Mouse (Mus musculus): ENCODE results near the gene Nhsl2. TPM values are rescaled to one million over a fixed set of nuclear protein-coding genes. Genes with fewer than 3 reads are reported as not detected.
"Not testable (repeated sequence)": the region's sequence is repeated elsewhere in the genome, so short reads cannot be mapped to it uniquely, and the experiment has no call there.

Gene Nhsl2
- 4.3 and 4.8 TPM in 2 replicates for polyA plus RNA-seq (2012; rRNA removed)

DNA sequence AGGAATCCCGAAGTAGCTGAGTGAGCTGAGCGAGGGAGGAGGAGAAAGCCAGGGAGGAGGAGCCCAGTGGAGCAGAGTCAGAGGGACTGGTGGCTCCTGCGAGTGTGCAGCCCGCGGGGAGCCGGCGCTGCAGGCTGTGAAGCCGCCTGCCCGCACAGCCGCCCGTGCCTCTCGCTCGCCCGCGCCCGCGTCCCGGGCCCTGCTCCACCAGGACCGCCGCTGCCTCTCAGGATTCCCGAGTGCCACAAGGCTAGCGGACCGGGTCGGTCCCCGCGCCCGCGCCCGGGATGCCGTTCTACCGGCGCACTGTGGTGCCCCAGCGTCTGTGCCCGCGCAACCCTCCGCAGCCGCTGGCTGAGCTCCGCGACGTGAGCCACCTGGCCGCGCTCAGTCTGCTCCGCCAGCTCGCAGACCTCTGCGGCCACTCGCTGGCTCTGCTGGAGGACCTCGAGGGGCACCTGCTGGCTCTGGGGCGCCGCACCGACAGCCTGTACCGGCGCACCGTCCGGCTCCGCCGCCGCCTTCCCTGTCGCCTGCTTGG is at the start of gene Nhsl2:
TSS of gene Nhsl2 (plus strand) at position 105 of the 541 bp plus-strand sequence.
- DNase-seq = peak; percentile 12
- no peak for TF ChIP-seq POLR2A (IDR thresholded peaks at IDR 0.05; ENCODE audit: borderline replicate concordance, extremely low read depth, low read depth, low read length)
- no peak for TF ChIP-seq CTCF (IDR thresholded peaks at IDR 0.05; ENCODE audit: insufficient read depth, low read length)
- WGBS = 24% methylated on average over 58 of the region's 58 CpGs
- no peaks in the 10 kb centered on the region; the same call in 1 of the 2 replicates for H3K4me1 ChIP-seq (ENCODE audit: control insufficient read depth, insufficient read depth, low read length)
- peak within 1 kb of the TSS; percentile 34 for H3K4me3 ChIP-seq (replicated peaks; ENCODE audit: extremely low read depth, low read depth, low read length)

DNA sequence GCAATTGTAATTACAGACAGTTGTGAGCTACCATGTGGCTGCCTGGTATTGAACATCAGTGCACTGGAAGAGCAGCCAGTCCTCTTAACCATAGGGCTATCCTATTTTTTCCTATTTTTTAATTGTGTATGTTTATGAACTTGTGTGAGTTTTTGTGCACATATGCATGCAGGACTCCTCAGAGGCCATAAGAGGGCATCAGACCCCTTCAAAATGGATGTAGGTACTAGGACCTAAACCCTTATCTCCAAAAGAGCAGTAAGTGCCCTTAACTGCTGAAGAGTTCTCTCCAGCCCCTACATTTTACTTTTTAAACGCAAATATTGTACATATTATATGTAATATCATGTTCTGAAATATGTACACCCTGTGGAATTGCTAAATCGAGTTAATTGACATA is 43.7 kb upstream of the Nhsl2 start:
- DNase-seq = no peak
- Histone ChIP-seq H3K4me1 (ENCODE audit: control insufficient read depth, insufficient read depth, low read length) (no peaks in the 10 kb centered on the region), H3K4me3 (replicated peaks; ENCODE audit: extremely low read depth, low read depth, low read length) (no peak overlapping the region)
- WGBS = 28% methylated on average over 2 of the region's 2 CpGs
- TF ChIP-seq CTCF (IDR thresholded peaks at IDR 0.05; ENCODE audit: insufficient read depth, low read length) = no peak
- TF ChIP-seq POLR2A (IDR thresholded peaks at IDR 0.05; ENCODE audit: borderline replicate concordance, extremely low read depth, low read depth, low read length) = no peak

DNA sequence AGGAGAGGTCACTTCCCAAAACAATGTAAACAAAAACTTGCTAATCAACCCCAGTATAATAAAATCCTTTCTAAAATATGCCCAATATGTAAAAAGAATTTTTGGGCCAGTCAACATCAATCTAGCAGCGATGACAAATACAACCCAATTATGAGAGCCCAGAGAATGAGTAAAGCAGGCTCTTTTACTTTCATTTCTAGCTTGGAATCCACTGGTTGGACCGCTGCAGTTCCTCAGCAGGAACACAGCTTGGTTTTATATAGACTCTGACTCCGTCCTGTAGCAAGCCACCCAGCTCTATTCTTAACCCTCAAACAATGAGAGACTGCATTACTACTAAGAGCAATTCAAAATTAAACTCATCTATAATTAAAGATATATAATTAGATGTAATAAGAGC is 37.4 kb upstream of the Nhsl2 start:
- Histone ChIP-seq H3K4me1 (ENCODE audit: control insufficient read depth, insufficient read depth, low read length) (no peaks in the 10 kb centered on the region; the same call in 1 of the 2 replicates), H3K4me3 (replicated peaks; ENCODE audit: extremely low read depth, low read depth, low read length) (no peak overlapping the region)
- TF ChIP-seq CTCF (IDR thresholded peaks at IDR 0.05; ENCODE audit: insufficient read depth, low read length) (no peak), POLR2A (IDR thresholded peaks at IDR 0.05; ENCODE audit: borderline replicate concordance, extremely low read depth, low read depth, low read length) (no peak)
- 41% methylated on average over 3 of the region's 3 CpGs for WGBS
- DNase-seq = no peak

DNA sequence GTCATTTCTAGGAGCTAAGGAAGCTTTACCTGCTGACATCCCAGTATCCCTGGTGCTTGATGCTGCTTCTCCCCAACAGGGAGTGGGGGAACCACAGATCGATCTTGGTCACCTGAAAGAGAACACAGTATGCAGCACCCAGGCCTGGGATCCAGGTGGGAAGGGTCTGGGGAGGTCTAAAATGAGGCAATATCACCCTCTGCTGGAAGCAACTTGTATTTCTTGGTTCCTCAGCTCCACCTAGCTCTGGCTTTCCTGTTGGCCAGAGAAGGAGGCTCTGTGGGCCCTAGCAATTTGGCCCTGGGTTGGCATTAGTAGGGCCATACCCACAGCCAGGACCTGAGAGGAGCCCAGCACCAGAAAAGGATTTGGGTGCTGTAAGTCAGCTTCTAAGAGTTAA is 30.0 kb upstream of the Nhsl2 start:
- H3K4me3 ChIP-seq (replicated peaks; ENCODE audit: extremely low read depth, low read depth, low read length) = no peak overlapping the region
- WGBS = 65% methylated on average over 1 of the region's 1 CpGs
- H3K4me1 ChIP-seq (ENCODE audit: control insufficient read depth, insufficient read depth, low read length) = no peaks in the 10 kb centered on the region
- DNase-seq = no peak
- TF ChIP-seq CTCF (IDR thresholded peaks at IDR 0.05; ENCODE audit: insufficient read depth, low read length) (peak; percentile 16; the same call in 1 of the 2 replicates), POLR2A (IDR thresholded peaks at IDR 0.05; ENCODE audit: borderline replicate concordance, extremely low read depth, low read depth, low read length) (no peak)

DNA sequence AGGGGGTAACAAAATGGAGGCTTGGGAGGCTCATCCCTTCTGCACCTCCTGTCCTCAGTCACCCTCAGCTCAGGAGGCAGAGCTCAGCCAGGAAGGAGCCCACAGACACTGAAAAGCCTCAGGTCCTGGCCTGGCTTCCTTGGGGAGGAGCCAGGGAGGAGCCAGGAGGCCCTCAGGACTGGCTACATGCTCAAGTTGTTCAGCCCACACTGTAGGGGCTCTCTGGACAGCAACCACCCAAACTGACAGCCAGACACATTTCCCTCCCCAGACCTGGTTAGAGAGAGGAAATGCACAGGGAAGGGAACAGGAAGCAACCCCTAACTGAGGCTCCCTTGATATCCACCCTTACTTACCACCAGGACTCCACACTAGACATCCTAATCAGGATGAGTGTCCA is 29.2 kb upstream of the Nhsl2 start:
- H3K4me3 ChIP-seq (replicated peaks; ENCODE audit: extremely low read depth, low read depth, low read length); H3K4me1 ChIP-seq (ENCODE audit: control insufficient read depth, insufficient read depth, low read length); DNase-seq: not testable (repeated sequence)

DNA sequence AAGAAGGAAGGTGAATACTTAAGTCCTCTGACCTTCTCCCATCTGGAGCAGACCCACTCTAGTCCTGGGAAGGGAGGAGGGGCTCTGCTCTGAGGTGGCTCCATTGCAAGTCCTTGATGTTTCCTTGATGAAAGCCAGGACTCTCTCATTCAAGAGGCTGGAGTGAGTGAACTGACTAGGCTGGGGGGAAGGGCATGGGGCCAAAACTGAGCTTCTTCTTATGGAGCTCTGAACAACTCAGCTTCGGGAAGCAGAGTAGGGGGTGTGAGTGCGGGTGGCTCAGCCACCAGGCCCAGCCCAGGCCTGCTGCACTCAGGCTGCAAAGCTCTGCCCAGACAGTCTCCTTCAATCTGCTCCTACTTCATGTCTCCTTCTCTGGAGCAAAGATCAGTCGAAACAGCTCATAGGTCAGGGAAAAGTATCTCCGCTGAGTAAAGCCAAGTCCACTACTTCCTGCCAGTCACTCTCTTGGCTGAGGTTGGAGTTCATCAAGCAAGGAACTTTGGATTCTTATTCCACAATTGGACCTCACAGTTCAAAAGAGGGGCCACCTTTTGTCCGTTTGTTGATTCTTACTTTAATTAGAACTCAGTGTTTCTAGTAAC is 1.9 kb upstream of the Nhsl2 start:
- 76% methylated on average over 5 of the region's 5 CpGs for WGBS
- no peak for TF ChIP-seq CTCF (IDR thresholded peaks at IDR 0.05; ENCODE audit: insufficient read depth, low read length)
- no peak for TF ChIP-seq POLR2A (IDR thresholded peaks at IDR 0.05; ENCODE audit: borderline replicate concordance, extremely low read depth, low read depth, low read length)
- no peak for DNase-seq

DNA sequence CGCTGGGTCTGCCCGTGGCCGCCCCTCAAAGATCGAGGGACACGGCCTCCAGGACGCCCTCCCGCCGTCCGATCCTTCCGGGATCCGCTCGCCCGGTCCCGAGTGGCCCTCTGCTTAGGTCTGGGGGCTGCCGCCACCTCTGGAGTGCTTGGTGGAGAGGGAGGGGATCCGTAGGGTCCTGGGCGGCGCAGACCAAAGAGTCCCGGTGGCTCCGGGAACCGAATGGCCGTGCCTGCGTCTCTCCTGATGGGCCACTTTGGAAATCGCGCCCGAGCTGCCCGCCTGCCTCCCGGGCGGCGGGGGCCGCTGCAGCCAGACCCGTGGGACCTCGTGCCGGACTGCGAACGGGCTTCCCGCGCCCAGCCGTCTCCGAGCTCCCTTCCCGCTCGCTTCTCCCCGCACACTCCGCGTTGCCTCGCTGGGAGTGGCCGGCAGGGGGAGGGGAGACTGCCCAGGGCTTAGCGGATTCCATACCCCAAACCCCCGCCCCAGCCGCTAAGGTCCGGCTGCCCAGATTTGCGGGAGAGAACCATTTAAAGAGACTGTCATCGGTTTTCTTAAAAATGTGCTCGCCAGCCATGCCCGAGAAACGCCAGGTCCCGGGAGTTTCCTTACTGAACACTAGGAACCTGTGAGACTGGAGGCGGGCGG is 841 bp downstream of the Nhsl2 start:
- H3K4me3 ChIP-seq (replicated peaks; ENCODE audit: extremely low read depth, low read depth, low read length) = peak overlapping the region; percentile 34
- 33% methylated on average over 59 of the region's 59 CpGs for WGBS
- no peaks in the 10 kb centered on the region; the same call in 1 of the 2 replicates for H3K4me1 ChIP-seq (ENCODE audit: control insufficient read depth, insufficient read depth, low read length)
- no peak for TF ChIP-seq CTCF (IDR thresholded peaks at IDR 0.05; ENCODE audit: insufficient read depth, low read length)
- TF ChIP-seq POLR2A (IDR thresholded peaks at IDR 0.05; ENCODE audit: borderline replicate concordance, extremely low read depth, low read depth, low read length) = no peak
- DNase-seq = peak; percentile 14

More for the DNA sequence above, 1.9 kb upstream of the Nhsl2 start:
- Histone ChIP-seq H3K4me1 (ENCODE audit: control insufficient read depth, insufficient read depth, low read length) (no peaks in the 10 kb centered on the region; the same call in 1 of the 2 replicates), H3K4me3 (replicated peaks; ENCODE audit: extremely low read depth, low read depth, low read length) (no peak overlapping the region)

DNA sequence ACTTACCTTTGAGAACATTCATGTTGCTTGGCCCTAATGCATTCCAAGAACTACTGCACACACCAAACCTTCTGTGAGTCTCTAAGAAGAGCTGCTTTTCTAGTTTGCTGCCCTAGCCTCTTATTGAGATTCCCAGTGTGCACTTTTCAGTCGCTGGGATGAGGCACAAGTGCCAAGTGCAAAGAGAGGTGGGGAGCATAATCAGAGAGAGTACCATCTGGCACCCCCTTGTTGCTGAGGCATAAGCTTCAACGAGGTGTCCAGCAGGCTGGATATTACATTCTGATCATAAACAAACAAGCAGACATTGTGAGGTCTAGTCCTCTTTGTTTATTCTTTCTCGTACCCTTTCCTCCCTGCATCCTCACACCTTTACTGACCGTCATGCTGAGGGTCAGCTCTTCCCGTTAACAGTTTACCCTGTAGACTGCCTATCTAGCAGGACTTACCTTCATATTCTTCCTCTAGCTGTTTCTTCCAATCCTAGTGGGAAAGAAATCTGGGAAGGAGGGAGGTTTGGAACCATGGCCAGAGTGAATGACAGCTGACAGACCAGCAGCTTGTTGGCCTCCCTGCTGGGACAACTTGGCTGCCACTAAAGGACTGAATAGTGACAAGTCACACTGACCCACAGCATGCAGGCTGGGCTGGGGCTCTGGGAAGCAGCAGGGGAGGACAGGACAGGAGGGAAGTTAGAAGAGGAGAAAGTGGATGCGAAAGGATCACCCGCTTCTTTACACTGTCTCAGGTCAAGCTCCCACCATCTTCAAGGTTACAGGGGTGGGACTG is 2.6 kb downstream of the Nhsl2 start:
- Histone ChIP-seq H3K4me1 (ENCODE audit: control insufficient read depth, insufficient read depth, low read length) (no peaks in the 10 kb centered on the region; the same call in 1 of the 2 replicates), H3K4me3 (replicated peaks; ENCODE audit: extremely low read depth, low read depth, low read length) (no peak overlapping the region)
- 66% methylated on average over 7 of the region's 7 CpGs for WGBS
- DNase-seq = no peak
- TF ChIP-seq CTCF (IDR thresholded peaks at IDR 0.05; ENCODE audit: insufficient read depth, low read length) = no peak
- no peak for TF ChIP-seq POLR2A (IDR thresholded peaks at IDR 0.05; ENCODE audit: borderline replicate concordance, extremely low read depth, low read depth, low read length)

DNA sequence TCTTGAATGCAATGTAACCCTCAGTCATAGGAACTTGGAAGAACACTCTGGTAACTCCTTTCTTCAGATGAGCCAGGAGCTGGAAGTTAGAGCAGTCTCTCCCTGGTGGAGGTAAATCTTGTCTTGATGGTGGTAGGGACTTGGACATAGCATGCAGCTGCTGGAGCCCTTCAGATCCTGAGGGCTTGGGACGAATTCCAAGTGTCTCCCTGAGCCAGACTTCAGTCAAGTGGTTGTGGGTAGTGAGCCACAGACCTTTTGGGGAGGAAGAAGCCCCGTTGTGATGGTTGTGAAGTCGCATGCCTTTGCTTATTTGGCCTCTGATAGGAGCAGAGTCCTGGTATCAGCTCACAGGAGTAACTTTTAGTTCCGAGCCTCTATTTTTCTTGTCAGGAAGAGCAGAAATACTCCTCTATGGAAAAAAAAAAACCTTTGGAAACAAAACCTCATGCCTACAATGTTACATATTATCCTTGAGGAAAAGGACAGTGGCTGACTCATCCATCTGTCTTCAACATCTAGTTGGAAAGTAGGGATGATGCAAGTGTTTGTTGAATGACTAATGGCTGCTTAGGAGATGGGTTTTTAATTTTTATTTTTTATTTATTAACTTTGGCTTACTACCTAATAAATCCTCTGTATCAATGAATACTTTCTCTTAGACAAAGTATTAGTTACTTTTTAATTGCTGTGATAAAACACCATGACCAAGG is 14.6 kb downstream of the Nhsl2 start:
- no peak for DNase-seq
- 50% methylated on average over 4 of the region's 4 CpGs for WGBS

More for the DNA sequence above, 14.6 kb downstream of the Nhsl2 start:
- no peaks in the 10 kb centered on the region for H3K4me1 ChIP-seq (ENCODE audit: control insufficient read depth, insufficient read depth, low read length)
- no peak for TF ChIP-seq CTCF (IDR thresholded peaks at IDR 0.05; ENCODE audit: insufficient read depth, low read length)
- no peak for TF ChIP-seq POLR2A (IDR thresholded peaks at IDR 0.05; ENCODE audit: borderline replicate concordance, extremely low read depth, low read depth, low read length)
- no peak overlapping the region for H3K4me3 ChIP-seq (replicated peaks; ENCODE audit: extremely low read depth, low read depth, low read length)
